Mouse (Mus musculus) C2C12 (cell line): ENCODE data around the gene Rfx2.

ENCODE experiments used
- CTCF ChIP-seq: IDR thresholded peaks from one replicate; pipeline ENCODE4 v1.5.1; 2011; ENCODE audit not compliant: control insufficient read depth, insufficient read depth, insufficient read length
- FOSL1 ChIP-seq: IDR thresholded peaks from one replicate; pipeline ENCODE4 v1.8.0; 2011; ENCODE audit warnings: mild to moderate bottlenecking, low read length; ENCODE audit not compliant: poor library complexity, insufficient read depth, severe bottlenecking
- MAX ChIP-seq: IDR thresholded peaks from one replicate; pipeline ENCODE4 v1.6.1; 2011; ENCODE audit warnings: mild to moderate bottlenecking, control low read depth
- USF1 ChIP-seq: IDR thresholded peaks from one replicate; pipeline ENCODE4 v1.6.1; 2011; ENCODE audit warnings: low read depth, mild to moderate bottlenecking, control low read depth, moderate library complexity

GRCm38 (mm10) chr17:56727659-56728058, 103.2 kb downstream of the Rfx2 start:
- TF ChIP-seq CTCF (no peak), MAX (no peak), USF1 (no peak), FOSL1 (no peak)
